Mouse (Mus musculus): Measurements from ENCODE around the gene Adam1a.

- TF ChIP-seq POLR2A (IDR thresholded peaks at IDR 0.05; ENCODE audit: control insufficient read depth, low read depth, low read length), result no peak
- TF ChIP-seq CTCF (IDR thresholded peaks at IDR 0.05; ENCODE audit: control insufficient read depth, insufficient read depth, insufficient replicate concordance, low read depth, low read length), result no peak
Measured at GRCm38 (mm10) chr5:121544910-121545792, at the start of gene Adam1a, which contains the start of gene Gm42878.

All from testis, adult 2 months (tissue).